Mouse (Mus musculus): ENCODE results near the gene Il13ra1.

DNA sequence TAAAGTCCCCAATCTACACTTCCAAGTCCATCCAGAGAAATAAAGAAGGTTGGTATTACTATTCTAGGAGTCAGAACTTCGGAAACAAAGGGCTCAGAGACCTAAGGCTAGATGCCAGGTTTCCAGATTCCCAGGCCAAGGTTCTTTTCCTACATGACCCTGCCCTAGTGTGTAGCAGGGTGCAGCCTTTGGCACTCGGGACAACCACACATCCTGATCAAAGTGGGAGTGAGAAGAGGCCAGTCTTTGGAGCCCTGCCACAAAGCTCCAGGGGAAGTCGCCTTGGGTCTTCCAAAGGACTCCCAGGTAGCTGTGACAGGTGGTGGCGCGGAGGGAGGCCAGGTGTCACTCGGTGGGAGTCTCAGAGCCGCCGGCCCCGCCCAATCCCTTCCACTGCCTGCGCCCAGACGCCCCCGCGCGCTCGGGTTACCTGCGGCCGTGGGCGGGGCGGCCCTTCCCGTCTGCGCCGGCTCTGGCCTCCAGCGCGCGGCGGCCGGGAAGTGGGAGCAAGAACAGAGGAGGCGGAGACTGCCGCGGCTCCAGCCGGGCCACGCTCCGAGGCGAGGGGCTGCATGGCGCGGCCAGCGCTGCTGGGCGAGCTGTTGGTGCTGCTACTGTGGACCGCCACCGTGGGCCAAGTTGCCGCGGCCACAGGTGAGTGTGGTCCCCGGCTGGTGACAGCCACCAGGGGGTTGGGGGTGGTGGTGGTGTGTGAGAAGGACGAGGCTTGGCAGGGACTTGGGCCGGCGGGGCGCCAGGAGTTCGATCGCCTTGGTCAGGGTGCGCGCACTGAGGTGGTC lies at the start of gene Il13ra1:
- 0 out of 2 replicates have a peak, but pooled peaks have one; percentile 23 for TF ChIP-seq POLR2A (IDR thresholded peaks at IDR 0.05; ENCODE audit: insufficient read depth, low read depth, low read length)
- TF ChIP-seq CTCF (IDR thresholded peaks at IDR 0.05) = no peak
